35 mouse cellular contexts compared by ENCODE assay signal in genomic region chr10:26226734-26227133, GRCm38 (mm10). TPM values are rescaled to one million over a fixed set of nuclear protein-coding genes. Genes with fewer than 3 reads are reported as not detected.
A peak's percentile ranks its signal among the peaks of the same experiment; 100 is the strongest.
DNase-seq lines count a peak whose midpoint lies in the region; ATAC-seq lines count a peak whose summit lies in the region.
"Had no signal": no experiment of that assay in that cellular context is flagged by ENCODE, and none has a peak within 500 bp of the region (broad histone marks: within the 10 kb centered on the region; RNA-seq: fewer than 3 reads in every experiment).

No protein-coding gene starts in this region.

- H3K27ac ChIP-seq in limb, embryonic 11.5 days (replicated peaks; ENCODE audit: low read depth, low read length) = no peak overlapping the region
- H3K27ac ChIP-seq: embryonic facial prominence, embryonic 13.5 days; gastrocnemius, adult 2 months; heart, embryonic 13.5 days; hindbrain, embryonic 10.5 days; intestine, embryonic 15.5 days; kidney, postnatal 0 days; limb, embryonic 12.5 days; liver, embryonic 15.5 days; stomach, postnatal 0 days had no signal

- no peak overlapping the region for H3K9ac ChIP-seq in limb, embryonic 11.5 days (ENCODE audit: low read length)
- H3K9ac ChIP-seq: embryonic facial prominence, embryonic 13.5 days; heart, embryonic 13.5 days; intestine, embryonic 15.5 days; limb, embryonic 12.5 days; liver, embryonic 15.5 days had no signal

- peaks cover 2% of the 10 kb centered on the region; the same call in 1 of the 2 replicates for H3K4me1 ChIP-seq in limb, embryonic 11.5 days (ENCODE audit: control insufficient read depth, insufficient read depth, low read length)
- H3K4me1 ChIP-seq: embryonic facial prominence, embryonic 13.5 days; heart, embryonic 13.5 days; hindbrain, embryonic 10.5 days; intestine, embryonic 15.5 days; limb, embryonic 12.5 days; liver, embryonic 15.5 days had no signal

- DNase-seq in embryo, embryonic 10 days (ENCODE audit: low spot score) = peak; percentile 7
- no peak for DNase-seq in embryo, embryonic 9.5 days (ENCODE audit: extremely low spot score)
- peak; percentile 12 for DNase-seq in embryo, embryonic 10.5 days (ENCODE audit: low spot score)
- peak; percentile 28 for DNase-seq in limb, embryonic 11.5 days (ENCODE audit: low spot score)
- peak; percentile 16 for DNase-seq in lung, postnatal 25 days (ENCODE audit: low spot score)
- DNase-seq in layer of hippocampus, adult 9-11 months = no peak
- no peak for DNase-seq in thymus, postnatal 0 days (ENCODE audit: low spot score)
- DNase-seq: adrenal gland, adult 2 months; adrenal gland, postnatal 36 days; cerebellum, adult 18-20 months; cerebellum, postnatal 10 days; gastrocnemius, adult 2 months; gastrocnemius, postnatal 36 days; heart, adult 18-20 months; heart, postnatal 10 days; kidney, adult 8-10 months; right cerebral cortex, postnatal 25 days; spleen, adult 18-20 months; thymus, adult 18-20 months; thymus, postnatal 36 days had no signal

- no peaks in the 10 kb centered on the region for H3K36me3 ChIP-seq in limb, embryonic 11.5 days (ENCODE audit: control insufficient read depth, insufficient read depth, low read length)
- H3K36me3 ChIP-seq: embryonic facial prominence, embryonic 13.5 days; heart, embryonic 13.5 days; hindbrain, embryonic 10.5 days; intestine, embryonic 15.5 days; limb, embryonic 12.5 days; liver, embryonic 15.5 days had no signal

- H3K9me3 ChIP-seq in limb, embryonic 11.5 days (ENCODE audit: control insufficient read depth, low read length) = no peaks in the 10 kb centered on the region
- H3K9me3 ChIP-seq: embryonic facial prominence, embryonic 13.5 days; heart, embryonic 13.5 days; hindbrain, embryonic 10.5 days; intestine, embryonic 15.5 days; limb, embryonic 12.5 days; liver, embryonic 15.5 days had no signal

- ATAC-seq in limb, embryonic 11.5 days (ENCODE audit: insufficient number of reproducible peaks, low FRiP score, low TSS enrichment, low read depth) = peak; percentile 72; the same call in 1 of the 2 replicates
- no peak for ATAC-seq in inflammation-experienced regulatory T-cells, adult 6 months
- ATAC-seq: activated CD4-positive, CD25-positive, alpha-beta regulatory T cell, adult 4 months; hindbrain, embryonic 16.5 days; intestine, embryonic 15.5 days; midbrain, embryonic 16.5 days had no signal

- no peak overlapping the region for H3K4me3 ChIP-seq in limb, embryonic 11.5 days (ENCODE audit: low read depth, low read length)
- H3K4me3 ChIP-seq: embryonic facial prominence, embryonic 13.5 days; gastrocnemius, adult 2 months; heart, embryonic 13.5 days; hindbrain, embryonic 10.5 days; intestine, embryonic 15.5 days; limb, embryonic 12.5 days; liver, embryonic 15.5 days had no signal

- no peaks in the 10 kb centered on the region for H3K27me3 ChIP-seq in limb, embryonic 11.5 days (ENCODE audit: control insufficient read depth, insufficient read depth, low read length)
- H3K27me3 ChIP-seq: CH12.LX; embryonic facial prominence, embryonic 13.5 days; heart, embryonic 13.5 days; intestine, embryonic 15.5 days; limb, embryonic 12.5 days; liver, embryonic 15.5 days had no signal

- WGBS in limb, embryonic 11.5 days = 21% methylated on average over 2 of the region's 2 CpGs

- no peak overlapping the region for H3K4me2 ChIP-seq in limb, embryonic 11.5 days (ENCODE audit: low read depth, severe bottlenecking)
- H3K4me2 ChIP-seq: embryonic facial prominence, embryonic 13.5 days; heart, embryonic 13.5 days; intestine, embryonic 15.5 days; limb, embryonic 12.5 days; liver, embryonic 15.5 days; midbrain, embryonic 11.5 days had no signal

RNA-seq across cellular contexts. Expression of gene Samd3, which starts 2.8 kb away (rescaled TPM):
- not detected in 2 replicates for polyA plus RNA-seq in limb, embryonic 11.5 days (2014; fragmentation: Nextera tagmentation; extraction: Ambion mirVana)
- 10 to 100 TPM in 1 of 3 experiments, 1 to 10 TPM in 2; 1.4 to 21.9 (median 1.7) TPM for polyA plus RNA-seq in inflammation-experienced regulatory T-cells, adult 6 months (2017; shearing (Covaris generic))
- 0.68 and 0.80 TPM in 2 replicates for polyA plus RNA-seq in thymus, postnatal 0 days (2015; fragmentation: Nextera tagmentation; extraction: Ambion mirVana)
- polyA plus RNA-seq: C2C12; heart, embryonic 13.5 days; kidney, postnatal 0 days; limb, embryonic 12.5 days; liver, embryonic 15.5 days; stomach, postnatal 0 days had no signal

Comparison
In these comparisons a context has a peak if more than half of its experiments do, and no peak if none do; other contexts are left out.
1. DNase-seq: peak in embryo, embryonic 10 days (single experiment), embryo, embryonic 10.5 days (single experiment), limb, embryonic 11.5 days (single experiment) and lung, postnatal 25 days (single experiment); none in embryo, embryonic 9.5 days (single experiment), layer of hippocampus, adult 9-11 months (single experiment) and thymus, postnatal 0 days (single experiment).